Mouse (Mus musculus) kidney, postnatal 25 days (tissue): ENCODE measurements around the gene Gm42372.

Experiments used
- DNase-seq, 2 experiments: peaks; one replicate each; pipeline ENCODE4 v3.0.0; 2021; ENCODE audit warnings: mixed read lengths in 2 of 2

The Gm42372 gene

DNA sequence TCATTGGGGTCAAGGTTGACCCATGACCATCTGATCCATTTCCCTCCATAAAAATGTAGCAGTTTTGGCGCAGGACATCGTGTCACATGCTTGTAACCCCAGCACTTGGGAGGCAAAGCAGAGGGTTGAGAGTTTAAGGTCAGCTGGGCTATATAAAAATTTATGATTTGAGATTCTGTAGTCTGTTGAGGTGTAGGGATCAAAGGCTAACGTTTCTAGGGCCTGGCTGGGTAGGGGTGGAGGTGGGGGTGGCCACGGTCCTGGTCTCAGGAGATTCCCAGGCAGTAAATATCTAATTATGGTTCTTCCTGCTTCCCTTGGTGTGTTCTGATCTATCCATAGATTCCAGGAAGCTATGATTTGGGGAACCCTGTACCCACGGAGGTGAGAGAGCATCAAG is 21.2 kb upstream of the Gm42372 start:
- no peak for DNase-seq

DNA sequence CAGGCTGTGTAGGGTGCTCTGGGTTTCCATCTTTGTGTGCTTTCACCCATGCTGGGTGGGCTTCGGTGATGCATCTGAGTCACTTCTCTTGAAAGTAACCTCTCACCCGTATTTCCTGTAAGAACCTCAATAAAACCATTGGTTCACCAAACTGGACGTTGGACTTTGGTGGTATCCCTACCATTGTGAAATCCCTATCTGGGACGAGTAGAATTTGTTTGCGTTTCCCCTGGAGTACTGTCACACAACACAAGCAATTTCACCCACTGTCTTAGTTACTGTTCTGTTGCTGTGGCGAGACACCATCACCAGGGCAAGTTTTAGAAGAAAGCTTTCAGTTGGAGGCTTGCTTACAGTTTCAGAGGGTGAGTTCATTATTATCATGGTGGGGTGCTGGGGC is 14.5 kb upstream of the Gm42372 start:
- DNase-seq = no peak

DNA sequence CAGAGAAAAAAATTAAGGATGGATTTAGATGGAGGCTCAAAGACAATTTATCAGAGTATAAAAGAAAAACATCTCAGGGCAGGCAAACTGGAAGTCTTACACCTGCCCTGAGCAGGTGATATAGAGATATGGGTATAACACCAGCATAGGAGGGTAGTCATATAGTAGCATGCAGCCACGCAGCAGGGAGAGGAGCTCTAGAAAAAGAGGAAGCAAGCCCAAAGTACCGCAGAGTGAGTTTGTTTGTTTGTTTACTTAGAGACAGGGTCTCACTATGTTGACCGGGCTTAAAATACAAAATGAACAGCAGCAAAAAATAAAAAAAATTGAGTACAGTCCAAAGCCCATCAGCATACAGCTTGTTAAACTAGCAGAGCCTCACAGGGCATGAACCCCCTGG is 11.7 kb upstream of the Gm42372 start:
- DNase-seq = no peak

DNA sequence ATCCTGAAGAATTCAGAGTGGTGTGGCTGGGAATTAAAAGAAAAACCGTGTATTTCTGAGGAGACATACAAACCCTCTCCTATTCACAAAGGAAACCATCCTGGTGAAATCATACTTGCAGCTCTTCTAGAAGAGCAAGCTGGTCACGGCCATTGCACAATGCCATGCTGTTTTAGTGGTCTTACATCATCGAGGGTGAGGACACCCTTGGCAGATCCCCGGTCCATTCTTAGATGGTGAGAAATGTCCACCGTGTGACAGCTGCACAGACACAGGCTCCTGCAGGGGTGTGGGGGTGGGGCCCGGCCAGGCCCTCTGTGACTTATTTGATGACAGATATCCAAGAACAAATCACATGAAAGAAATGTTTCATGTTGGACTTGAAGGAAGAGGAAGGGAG is 8.9 kb upstream of the Gm42372 start:
- DNase-seq = no peak

DNA sequence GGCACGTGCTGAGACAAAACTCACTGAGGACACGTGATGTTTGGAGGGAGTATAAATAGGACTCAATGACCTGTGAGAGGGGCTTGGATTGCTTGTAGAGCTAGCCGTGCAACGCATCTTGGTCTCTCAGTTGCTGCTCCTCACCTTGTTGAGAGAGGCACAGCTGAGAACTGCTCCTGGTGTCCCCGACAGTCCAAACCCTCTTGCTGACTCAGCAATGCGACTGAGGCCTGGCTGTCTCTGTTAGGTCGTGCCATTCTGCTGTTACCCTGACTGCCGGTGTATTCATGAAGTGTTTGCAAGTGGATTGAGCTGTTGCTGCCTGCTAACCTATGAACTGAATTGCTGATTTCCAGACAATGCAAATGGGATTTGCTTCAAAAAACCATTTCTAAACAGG is 6.6 kb upstream of the Gm42372 start:
- DNase-seq = no peak

DNA sequence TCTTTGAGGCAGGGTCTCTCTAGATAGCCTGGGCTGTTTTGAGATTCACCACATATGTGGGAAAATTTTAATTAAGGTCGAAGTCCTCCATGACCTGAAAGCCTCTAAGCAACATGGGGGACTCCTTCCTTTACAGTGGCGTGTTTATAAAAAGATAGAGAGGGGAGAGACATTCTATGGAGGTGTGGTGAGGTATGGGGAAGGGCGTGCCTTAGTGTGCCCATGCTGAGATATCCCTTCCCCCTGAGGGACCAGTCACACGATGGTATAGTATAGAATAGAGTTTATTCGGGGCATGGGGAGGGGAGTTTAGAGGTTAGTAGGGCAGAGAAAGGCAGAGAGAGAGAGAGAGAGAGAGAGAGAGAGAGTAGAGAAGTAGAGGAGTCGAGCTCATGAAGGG is 4.7 kb upstream of the Gm42372 start:
- no peak for DNase-seq

DNA sequence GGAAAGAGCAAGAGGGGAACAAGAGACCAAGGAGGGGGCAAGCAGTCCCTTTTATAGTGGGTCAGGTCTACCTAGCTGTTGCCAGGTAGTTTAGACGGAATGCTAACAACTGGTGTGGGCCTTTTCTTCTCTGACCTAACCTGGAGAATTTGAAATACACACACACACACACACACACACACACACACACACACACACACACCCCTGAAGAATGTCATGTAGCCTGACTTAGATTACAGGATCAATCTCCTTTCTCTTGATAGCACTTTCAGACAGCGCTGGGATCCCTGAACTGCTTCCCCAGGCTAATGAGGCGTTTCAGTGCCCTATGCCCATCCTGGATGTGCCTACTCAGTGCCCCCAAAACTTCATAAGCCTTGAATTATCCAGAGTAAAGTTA is 4.3 kb upstream of the Gm42372 start:
- DNase-seq = no peak

DNA sequence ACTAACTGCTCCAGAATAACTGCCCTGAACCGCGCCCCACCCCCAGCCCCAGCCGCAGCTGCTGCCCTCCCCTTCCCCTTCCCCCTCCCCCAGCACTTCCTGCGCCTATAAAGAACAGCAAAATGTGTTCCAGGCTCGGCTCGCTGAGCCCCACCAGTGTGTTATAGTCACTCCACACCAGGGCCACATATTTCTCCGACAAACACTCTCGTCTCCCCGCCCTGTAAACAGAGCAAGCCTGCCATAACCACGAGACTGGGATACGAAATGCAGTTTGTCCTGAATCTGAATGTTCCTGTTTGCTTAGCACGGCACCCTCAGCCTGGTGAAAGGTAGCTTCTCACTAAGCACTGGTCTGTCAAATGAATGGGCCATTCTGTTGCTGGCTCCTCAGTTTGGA is 2.5 kb upstream of the Gm42372 start:
- peak; percentile 48 to 57 for DNase-seq

DNA sequence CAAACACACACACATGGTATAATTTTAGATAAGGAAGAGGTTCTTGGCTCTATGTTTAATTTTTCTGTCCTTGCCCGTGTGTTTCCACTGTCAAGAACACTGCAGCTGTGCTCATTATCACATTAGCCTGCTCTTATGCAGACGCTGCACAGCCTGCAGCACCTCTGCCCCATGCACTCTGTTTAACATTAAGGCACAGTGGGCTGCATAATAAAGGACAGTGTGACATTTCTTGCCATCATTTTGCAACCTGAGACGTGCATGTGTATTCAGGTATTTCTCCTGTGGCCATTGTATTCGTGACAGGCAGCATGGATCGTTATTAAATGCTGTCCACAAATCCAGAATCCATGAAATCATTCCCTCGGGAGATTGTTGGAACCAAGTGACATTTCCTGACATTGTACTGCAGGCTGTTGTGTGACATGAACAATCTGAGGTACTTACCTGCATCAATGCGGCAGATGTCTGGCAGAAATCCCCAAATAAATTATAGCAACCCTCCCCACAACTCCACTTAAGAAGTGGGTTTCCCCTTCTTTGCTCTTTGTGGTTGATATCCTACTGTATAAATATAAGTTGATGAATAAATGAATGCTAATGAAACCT is 4.8 kb downstream of the Gm42372 start:
- no peak for DNase-seq

DNA sequence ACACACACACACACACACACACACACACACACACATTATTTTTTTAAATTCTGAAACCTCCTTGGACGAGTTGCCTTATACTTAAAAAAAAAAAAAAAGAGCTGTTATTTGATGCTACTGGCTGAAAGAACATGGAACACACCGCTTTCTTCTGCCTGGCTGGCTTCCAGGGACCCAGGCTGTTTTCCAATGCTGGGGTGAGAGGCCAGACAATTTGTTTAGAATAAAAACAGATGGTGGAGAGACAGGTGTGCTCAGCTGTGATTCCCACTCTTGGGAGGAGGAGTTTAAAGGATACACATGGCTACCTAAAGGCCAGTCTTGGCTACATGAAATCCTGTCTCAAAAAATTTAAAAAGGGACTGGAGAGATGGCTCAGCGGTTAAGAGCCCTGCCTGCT is 5.5 kb downstream of the Gm42372 start:
- peak in 1 of 2 experiments; percentile 46 for DNase-seq

DNA sequence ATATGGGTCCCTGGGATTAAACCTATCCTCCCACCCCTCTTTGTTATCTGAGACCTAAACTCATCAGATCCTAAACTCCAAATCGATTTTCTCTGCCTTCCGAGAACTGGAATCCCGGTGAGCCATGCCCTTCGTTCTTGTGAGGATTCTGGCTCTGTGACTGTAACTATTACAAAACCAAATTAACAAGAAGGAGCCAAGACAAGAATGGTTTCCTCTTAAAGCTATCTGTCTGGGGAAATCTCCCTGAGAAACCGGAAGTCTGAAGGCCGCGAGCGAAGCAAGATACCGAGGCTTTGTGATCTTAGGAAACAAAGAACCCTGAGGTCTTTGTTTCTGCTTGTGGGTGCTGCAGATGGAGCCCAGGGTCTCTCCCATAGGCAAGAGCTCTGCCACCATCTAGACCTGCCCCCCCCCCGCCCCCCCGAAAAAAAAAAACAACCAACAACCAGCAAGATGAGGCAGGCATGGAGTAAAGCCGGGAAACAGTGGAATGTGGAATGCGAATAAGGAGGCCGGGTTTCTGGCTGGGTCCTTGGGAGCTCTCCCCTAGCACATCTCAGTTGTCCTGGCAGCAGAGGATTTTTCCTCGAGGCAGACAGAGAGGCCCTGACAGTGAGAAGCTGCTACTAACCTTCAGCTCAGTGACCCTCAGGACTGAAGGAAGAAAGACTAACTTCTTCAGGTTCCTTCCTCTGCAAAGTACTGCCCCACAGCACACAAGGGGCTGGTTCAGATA is 7.3 kb downstream of the Gm42372 start:
- DNase-seq = no peak

DNA sequence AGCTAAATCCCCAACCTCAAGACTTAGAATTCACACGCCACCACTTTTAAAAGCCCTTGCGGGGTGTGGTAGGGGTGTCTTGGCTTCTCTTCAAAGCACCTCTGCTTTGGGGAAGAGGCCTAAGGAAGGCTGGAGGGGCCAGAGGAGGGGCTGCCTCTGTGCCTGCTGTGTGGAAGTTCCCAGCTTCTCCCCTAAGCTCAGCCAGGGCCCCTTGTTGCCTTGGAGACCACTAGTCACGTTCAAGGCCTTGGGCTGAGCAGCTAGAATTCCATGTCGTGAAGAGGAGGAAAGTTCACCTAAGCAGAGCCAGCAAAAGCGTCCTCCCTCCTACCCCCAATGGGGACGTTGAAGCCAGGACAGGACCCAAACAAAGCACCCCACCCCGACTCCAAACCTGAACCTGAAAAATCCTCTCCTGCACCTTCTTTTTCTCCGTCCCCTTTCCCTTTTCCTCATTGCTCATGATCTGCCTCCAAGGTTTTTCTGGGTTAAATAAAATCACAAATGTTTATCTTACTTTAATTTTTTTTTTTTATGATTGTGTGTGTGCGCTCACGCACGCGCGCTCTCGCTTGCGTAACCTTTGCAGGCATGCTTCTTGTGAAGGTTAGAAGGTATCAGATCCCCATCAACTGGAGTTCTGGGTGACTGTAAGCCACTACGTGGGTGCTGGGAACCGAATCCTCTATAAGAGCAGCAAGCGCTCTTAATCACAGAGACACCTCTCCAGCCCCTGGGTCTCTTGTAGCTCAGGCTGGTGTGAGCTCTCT is 9.0 kb downstream of the Gm42372 start:
- no peak for DNase-seq

DNA sequence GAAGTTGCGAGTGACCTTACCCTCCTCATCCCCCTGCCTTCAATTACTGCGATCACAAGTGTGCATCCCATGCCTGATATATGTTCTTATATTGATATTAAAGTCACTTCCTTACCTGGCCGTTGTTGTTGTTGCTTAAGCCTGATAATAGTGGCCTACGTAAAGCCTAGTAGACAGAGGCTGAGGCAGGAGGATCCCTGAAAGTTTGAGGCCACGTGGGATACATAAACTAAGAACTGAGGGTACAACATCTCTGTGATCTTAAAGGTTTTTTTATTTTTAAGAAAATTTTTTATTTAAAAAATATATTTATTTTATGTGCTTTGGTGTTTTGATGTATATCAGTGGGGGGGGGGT is 9.5 kb downstream of the Gm42372 start, which contains the start of gene Ccdc8:
TSS of gene Ccdc8 (plus strand) at position 258 of the 357 bp plus-strand sequence.
- no peak for DNase-seq

DNA sequence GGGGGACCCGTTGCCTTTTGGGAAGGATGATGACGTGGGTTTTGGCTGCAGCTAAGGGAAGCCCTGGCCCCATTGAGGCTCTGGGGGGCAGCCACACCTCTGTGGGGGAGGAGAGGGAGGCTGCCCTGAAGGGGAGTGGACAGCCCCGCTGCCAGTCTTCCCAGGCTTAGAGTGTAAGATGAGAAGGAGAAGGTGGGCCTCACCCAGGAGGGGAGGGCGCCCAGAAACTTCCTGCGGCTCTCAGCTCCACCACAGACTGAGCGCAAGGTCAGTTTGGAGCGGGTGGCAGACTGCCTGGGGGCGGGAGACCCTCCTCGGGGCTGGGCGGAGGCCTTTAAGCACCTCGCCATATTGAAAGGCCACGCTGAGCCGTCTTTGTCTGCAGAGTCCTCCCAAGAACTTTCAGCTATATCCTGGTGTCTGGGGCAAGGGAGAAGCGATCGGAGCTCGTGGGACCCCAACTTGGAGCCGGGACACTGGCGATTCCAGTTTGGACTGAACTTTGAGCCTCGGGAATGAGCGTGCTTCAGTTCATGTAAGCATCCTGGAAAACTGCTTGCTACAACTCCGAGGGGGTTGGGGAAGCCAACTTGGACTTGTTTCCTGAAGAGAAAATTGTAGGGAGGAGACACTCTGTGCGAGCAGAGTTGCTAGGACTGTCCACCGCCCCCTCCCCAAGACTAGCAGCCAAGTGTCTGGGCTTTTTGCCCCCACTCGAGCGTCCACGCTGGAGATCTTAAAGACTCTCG is 10.9 kb downstream of the Gm42372 start:
- peak; percentile 72 to 86 for DNase-seq

DNA sequence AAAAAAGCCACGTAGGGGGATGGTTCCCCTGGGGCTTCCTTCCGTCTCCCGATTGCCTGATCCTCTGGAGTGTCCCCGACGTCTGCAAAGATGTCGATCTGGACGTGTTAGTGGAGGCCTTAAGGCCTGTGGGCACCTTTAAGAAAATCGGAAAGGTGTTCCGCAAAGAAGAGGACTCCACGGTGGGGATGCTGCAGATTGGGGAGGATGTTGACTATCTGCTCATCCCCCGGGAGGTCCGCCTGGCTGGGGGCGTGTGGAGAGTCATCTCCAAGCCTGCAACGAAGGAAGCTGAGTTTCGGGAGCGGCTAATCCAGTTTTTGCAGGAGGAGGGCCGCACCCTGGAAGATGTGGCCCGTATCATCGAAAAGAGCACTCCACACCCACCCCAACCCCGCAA is 11.5 kb downstream of the Gm42372 start:
- no peak for DNase-seq

DNA sequence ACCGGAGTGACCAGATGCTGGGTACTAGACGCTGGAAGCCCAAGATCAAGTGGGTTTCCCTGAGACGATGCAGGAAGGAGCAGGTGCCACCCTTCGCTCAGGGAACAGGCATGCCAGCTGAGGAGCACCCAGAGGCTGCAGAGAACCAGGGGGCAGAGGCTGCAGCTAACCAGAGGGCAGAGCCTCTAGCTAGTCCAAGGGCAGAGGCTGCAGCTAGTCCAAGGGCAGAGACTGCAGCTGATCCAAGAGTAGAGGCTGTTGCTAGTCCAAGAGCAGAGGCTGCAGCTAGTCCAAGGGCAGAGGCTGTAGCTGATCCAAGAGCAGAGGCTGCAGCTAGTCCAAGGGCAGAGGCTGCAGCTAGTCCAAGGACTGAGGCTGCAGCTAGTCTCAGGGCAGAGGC is 12.5 kb downstream of the Gm42372 start:
- no peak for DNase-seq

DNA sequence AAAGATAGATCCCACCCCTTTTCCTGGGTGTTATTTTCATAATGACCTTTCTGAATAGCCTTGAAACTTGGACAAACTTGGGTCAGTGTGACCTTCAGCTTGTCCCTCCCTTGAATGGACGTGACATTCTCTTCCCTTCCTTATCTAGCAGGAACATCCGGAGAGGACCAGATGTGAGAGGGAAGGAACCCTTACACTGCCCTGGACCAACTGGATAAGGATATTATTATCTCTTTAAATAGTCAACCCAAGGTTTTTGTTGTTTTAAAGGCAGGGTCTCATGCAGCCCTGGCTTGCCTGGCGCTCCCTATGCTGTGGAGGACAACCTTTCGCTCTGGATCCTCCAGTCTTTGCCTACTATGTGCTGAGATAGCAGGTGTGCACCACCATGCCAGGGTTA is 16.3 kb downstream of the Gm42372 start:
- DNase-seq = no peak

DNA sequence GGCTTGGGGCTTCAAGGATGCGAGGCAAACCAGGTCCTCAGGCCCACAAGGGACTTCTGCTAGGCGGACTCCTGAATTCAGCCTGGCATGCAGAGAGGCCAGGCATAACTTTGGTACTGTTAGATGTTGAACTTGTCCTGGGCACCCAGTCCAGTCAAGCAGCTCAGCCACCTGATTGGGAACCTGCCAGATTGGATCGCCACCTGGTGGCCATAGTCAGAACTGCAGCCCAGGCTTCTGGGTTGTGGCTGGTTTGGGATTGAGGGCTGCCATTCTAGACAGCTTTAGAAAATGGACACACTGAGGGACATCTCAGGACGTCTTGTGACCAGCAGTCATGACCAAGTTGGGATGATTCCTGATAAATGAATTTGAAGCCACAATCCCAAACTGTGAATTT is 16.8 kb downstream of the Gm42372 start:
- DNase-seq = peak; percentile 84 to 92

DNA sequence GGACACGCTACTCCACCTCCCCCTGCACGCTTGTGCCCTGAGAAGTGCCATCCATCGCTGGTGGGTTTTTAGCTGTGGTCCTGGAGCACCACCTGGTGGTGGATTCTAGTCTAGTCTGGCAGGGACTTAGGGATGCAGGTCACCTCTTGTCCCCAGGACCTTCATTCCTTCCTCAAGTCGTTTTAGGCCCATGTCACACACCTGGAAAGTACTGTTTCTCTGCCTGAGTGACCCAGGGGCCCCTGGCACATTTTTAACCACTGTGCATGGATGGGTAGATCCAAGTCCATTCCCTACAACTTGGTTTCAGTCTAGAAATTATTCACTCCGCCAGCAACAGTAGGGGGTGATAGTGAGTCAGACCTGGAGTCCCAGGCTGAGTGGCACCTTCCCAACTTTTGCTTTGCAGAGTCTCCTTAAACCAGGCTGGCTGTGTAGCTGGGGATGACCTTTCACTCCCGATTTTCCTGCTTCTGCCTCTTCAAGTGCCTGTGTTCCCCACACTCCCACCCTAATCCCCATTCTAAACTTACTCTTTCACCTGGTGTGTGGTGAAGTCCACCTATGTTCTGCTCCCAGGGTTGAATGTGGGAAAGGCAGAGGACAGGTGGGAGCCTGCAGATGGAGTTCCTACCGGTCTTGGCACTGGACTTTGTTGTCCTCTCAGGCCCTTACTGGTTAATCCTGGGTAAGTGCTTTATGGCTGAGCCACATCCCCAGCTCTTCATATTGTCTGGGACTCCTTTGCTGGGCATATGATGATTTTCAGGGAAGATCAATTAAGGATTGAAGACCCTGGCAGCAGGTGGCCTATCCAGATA is 19.7 kb downstream of the Gm42372 start:
- peak; percentile 86 to 89 for DNase-seq

DNA sequence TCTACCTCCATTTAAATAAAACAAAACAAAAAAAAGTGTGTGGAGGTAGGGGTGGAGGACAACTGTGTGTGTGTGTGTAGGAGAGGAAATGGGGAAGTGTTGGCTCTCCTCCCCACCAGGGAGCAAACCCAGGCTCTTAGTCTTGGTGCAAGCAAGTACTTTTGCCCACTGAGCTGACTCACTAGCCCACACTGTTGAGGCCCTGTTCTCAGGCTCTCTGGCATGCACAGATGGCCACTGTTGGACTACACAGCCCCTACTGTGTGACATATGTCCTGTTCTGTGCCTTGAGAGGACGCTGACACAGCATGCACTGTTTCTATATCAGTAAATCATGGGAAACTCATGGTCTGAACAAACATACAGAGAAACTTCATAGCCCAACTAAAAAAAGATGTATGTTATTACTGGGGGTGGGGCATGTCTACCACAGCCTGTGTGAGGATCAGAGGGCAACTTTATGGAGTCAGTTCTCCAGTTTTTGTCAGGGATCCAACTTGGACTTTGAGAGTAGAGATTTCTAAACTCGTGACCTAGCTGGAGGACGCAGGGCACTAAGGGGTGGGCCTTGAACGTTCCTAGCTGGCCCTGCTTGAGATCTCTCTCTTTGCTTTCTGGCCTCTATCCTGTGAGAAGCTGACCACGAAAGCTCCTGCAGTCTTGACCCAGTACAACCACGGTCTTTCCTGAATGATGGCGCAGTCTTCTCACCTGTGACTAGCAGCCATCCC is 20.5 kb downstream of the Gm42372 start:
- DNase-seq = peak; percentile 50 to 81

DNA sequence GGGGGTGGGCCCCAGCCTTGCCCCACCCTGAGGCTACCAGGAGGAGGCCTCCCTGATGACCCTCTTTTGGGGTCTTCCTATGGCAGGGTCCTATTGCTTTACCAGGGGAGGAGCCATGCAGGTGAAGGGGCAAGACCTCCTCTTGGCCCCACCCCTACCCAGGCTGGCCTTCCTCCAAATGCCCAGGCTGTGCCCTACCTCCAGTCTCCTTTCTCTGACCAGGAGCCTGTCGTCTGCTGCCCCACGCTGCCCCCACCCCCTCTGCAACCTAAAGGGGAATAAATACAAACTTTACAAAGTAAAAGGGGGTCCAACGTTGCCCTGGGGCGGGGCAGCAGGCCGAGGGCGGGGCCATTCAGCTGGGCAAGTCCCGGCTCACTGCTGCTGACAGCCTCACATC is 21.8 kb downstream of the Gm42372 start:
- peak; percentile 62 to 80 for DNase-seq

DNA sequence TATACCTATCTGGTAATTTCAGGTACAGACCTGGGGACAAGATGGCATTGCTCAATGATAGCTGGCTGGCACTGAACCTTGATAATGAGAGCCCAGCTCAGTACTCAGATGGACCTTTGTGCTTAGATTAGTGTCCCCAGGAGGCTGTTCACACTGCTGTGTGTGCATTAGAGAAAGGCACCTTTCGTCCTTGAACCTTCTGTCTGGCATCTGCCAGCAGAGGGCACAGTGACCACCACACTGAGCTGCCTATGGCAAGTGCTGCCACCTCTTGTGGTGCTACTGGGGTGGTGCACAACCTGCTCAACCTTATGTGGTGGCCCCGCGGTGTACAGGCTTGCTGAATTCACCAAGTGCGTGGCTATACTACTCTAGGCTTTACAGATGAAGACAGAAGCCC is 24.4 kb downstream of the Gm42372 start:
- DNase-seq = peak; percentile 59 to 74
